Mouse (Mus musculus): ENCODE data around the gene Atp8a2.

The Atp8a2 gene

GRCm38 (mm10) chr14:60196884-60197283 lies at the start of gene Atp8a2:
Atp8a2 (minus strand) TSS chr14:60197179.
- no peak for DNase-seq (ENCODE audit: low read depth, low spot score)

- DNase-seq (ENCODE audit: low read depth, low spot score): no peak
Observed at GRCm38 (mm10) chr14:60238551-60238950, 41.6 kb upstream of the Atp8a2 start.

GRCm38 (mm10) chr14:60219886-60220285 lies 22.9 kb upstream of the Atp8a2 start:
- DNase-seq (ENCODE audit: low read depth, low spot score): no peak

GRCm38 (mm10) chr14:60217616-60218015 lies 20.6 kb upstream of the Atp8a2 start:
- no peak for DNase-seq (ENCODE audit: low read depth, low spot score)

GRCm38 (mm10) chr14:60216125-60216524 lies 19.1 kb upstream of the Atp8a2 start:
- DNase-seq (ENCODE audit: low read depth, low spot score): no peak

- no peak for DNase-seq (ENCODE audit: low read depth, low spot score)
Observed at GRCm38 (mm10) chr14:60215000-60215399, 18.0 kb upstream of the Atp8a2 start.

GRCm38 (mm10) chr14:60214040-60214439 lies 17.1 kb upstream of the Atp8a2 start:
- DNase-seq (ENCODE audit: low read depth, low spot score): no peak

GRCm38 (mm10) chr14:60209166-60209565 lies 12.2 kb upstream of the Atp8a2 start:
- no peak for DNase-seq (ENCODE audit: low read depth, low spot score)

GRCm38 (mm10) chr14:60204993-60205392 lies 8.0 kb upstream of the Atp8a2 start:
- DNase-seq (ENCODE audit: low read depth, low spot score): no peak

- no peak for DNase-seq (ENCODE audit: low read depth, low spot score)
Observed at GRCm38 (mm10) chr14:60195999-60196398, 980 bp downstream of the Atp8a2 start.

GRCm38 (mm10) chr14:60194606-60195005 lies 2.4 kb downstream of the Atp8a2 start:
- no peak for DNase-seq (ENCODE audit: low read depth, low spot score)

GRCm38 (mm10) chr14:60189771-60190170 lies 7.2 kb downstream of the Atp8a2 start:
- DNase-seq (ENCODE audit: low read depth, low spot score): no peak

GRCm38 (mm10) chr14:60188201-60188825 lies 8.7 kb downstream of the Atp8a2 start:
- no peak for DNase-seq (ENCODE audit: low read depth, low spot score)

- no peak for DNase-seq (ENCODE audit: low read depth, low spot score)
Observed at GRCm38 (mm10) chr14:60181306-60181705, 15.7 kb downstream of the Atp8a2 start.

- no peak for DNase-seq (ENCODE audit: low read depth, low spot score)
Observed at GRCm38 (mm10) chr14:60178571-60178955, 18.4 kb downstream of the Atp8a2 start.

GRCm38 (mm10) chr14:60177614-60178570 lies 19.1 kb downstream of the Atp8a2 start:
- no peak for DNase-seq (ENCODE audit: low read depth, low spot score)

GRCm38 (mm10) chr14:60176891-60177613 lies 19.9 kb downstream of the Atp8a2 start:
- DNase-seq (ENCODE audit: low read depth, low spot score): peak; percentile 56

GRCm38 (mm10) chr14:60176469-60176890 lies 20.5 kb downstream of the Atp8a2 start:
- DNase-seq (ENCODE audit: low read depth, low spot score): no peak

GRCm38 (mm10) chr14:60172286-60173055 lies 24.5 kb downstream of the Atp8a2 start:
- no peak for DNase-seq (ENCODE audit: low read depth, low spot score)

- DNase-seq (ENCODE audit: low read depth, low spot score): no peak
Observed at GRCm38 (mm10) chr14:60170845-60171610, 26.0 kb downstream of the Atp8a2 start.

GRCm38 (mm10) chr14:60163367-60163766 lies 33.6 kb downstream of the Atp8a2 start:
- DNase-seq (ENCODE audit: low read depth, low spot score): no peak

All from retina, adult 2 months (tissue).